Mouse (Mus musculus) heart, embryonic 12.5 days (tissue): ENCODE data around the gene Kifc1. TPM values are rescaled to one million over a fixed set of nuclear protein-coding genes. Genes with fewer than 3 reads are reported as not detected.
"Not testable (repeated sequence)": the region's sequence is repeated elsewhere in the genome, so short reads cannot be mapped to it uniquely, and the experiment has no call there.

Experiments
- ATAC-seq: fragments of 200-750 bp; cut with Nextera tagmentation; 2 replicates; pipeline ENCODE4 v1.8.0; 2017; ENCODE audit warnings: moderate TSS enrichment, moderate library complexity; ENCODE audit not compliant: insufficient number of reproducible peaks, low FRiP score
- H3K27ac ChIP-seq: fragments of 300-500 bp; sonication (generic); 2 replicates; pipeline ENCODE4 v1.5.1; 2016; ENCODE audit warnings: mild to moderate bottlenecking, moderate library complexity; ENCODE audit not compliant: poor library complexity, severe bottlenecking
- H3K27me3 ChIP-seq: fragments of 300-500 bp; sonication (generic); replicated peaks from 2 replicates; pipeline ENCODE4 v1.6.1; 2016; ENCODE audit warnings: mild to moderate bottlenecking, moderate library complexity
- H3K36me3 ChIP-seq: fragments of 300-500 bp; sonication (generic); 2 replicates; pipeline ENCODE4 v1.6.1; 2016; ENCODE audit warnings: mild to moderate bottlenecking, moderate library complexity
- H3K4me1 ChIP-seq: fragments of 300-500 bp; sonication (generic); replicated peaks from 2 replicates; pipeline ENCODE4 v1.6.1; 2016; ENCODE audit warnings: mild to moderate bottlenecking
- H3K4me2 ChIP-seq: fragments of 300-500 bp; sonication (generic); 2 replicates; pipeline ENCODE4 v1.6.1; 2016; ENCODE audit warnings: mild to moderate bottlenecking, moderate library complexity
- H3K4me3 ChIP-seq: fragments of 300-500 bp; sonication (generic); 2 replicates; pipeline ENCODE4 v1.5.1; 2016; ENCODE audit warnings: mild to moderate bottlenecking
- H3K9ac ChIP-seq: fragments of 300-500 bp; sonication (generic); 2 replicates; pipeline ENCODE4 v1.6.1; 2016; ENCODE audit warnings: mild to moderate bottlenecking, moderate library complexity
- H3K9me3 ChIP-seq: fragments of 300-500 bp; sonication (generic); replicated peaks from 2 replicates; pipeline ENCODE4 v1.6.1; 2016; ENCODE audit warnings: mild to moderate bottlenecking, moderate library complexity
- WGBS: fragments of 180-500 bp; shearing (Covaris S2); methylation state at CpG from one replicate; pipeline ENCODE4 v1.1.7; 2016; 5-methylcytosine and 5-hydroxymethylcytosine counted together
- polyA plus RNA-seq: library from polyadenylated mRNA; unstranded; fragments of >200 nt; fragmentation: Nextera tagmentation; extraction: Ambion mirVana; gene quantifications from 2 replicates; pipeline ENCODE4 v1.2.1, GENCODE M21; 2016

Gene Kifc1
- polyA plus RNA-seq, 1 experiment from 2014 or later: 5.5 TPM

- H3K4me3 ChIP-seq, ATAC-seq, H3K4me2 ChIP-seq, H3K9ac ChIP-seq, H3K4me1 ChIP-seq, H3K27me3 ChIP-seq, H3K27ac ChIP-seq, H3K9me3 ChIP-seq: not testable (repeated sequence)
- H3K36me3 ChIP-seq: peaks cover 49% of the 10 kb centered on the region
- 87% methylated on average over 5 of the region's 5 CpGs for WGBS
Observed at GRCm38 (mm10) chr17:33875797-33876196, 14.7 kb downstream of the Kifc1 start.

DNA sequence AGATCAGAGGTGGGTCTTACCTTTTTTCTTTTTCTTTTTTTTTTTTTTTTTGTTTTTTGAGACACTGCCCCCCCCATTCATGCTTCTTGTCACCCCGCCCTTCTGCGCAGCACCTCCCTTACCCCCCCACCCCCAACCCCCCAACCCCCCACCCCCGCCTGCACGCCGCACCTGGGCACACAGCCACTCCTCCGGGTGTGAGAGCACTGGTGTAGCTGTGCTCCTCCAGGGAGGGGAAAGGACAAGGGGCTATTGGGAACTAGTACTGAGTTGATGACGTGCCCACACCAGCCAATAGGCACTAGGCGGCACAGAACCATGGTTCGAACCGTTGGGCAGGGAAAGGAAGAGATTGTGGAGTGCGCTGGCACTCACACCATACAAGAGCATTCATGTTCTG is 16.1 kb downstream of the Kifc1 start:
- no peaks in the 10 kb centered on the region for H3K4me1 ChIP-seq
- no peak overlapping the region for H3K4me2 ChIP-seq
- H3K4me3 ChIP-seq: no peak overlapping the region
- peaks cover 38% of the 10 kb centered on the region for H3K36me3 ChIP-seq
- 68% methylated on average over 11 of the region's 11 CpGs for WGBS
- H3K9me3 ChIP-seq: no peaks in the 10 kb centered on the region
- H3K9ac ChIP-seq: no peak overlapping the region
- H3K27me3 ChIP-seq: no peaks in the 10 kb centered on the region
- no peak overlapping the region for H3K27ac ChIP-seq
- peak; percentile 45; the same call in 1 of the 2 replicates for ATAC-seq

DNA sequence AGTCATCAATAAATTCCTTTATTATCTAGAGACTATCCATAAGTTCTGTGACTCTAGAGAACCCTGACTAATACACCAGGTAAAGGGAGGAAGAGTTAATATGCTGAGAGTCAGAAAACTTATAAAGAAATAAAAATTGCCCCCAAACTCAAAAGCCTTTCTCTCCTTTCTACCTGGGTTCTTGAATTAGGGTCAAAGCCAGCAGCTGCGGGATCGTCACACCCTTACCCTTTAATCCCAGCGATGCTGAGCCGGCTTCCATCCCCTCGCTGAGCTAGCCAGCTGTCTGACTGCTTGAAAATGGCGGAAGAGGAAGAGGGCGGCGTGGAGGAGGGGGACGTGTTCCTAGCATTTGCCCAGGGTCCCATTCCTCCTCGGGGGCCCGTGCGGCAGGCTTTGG is 16.9 kb downstream of the Kifc1 start, which contains the start of gene Gm7029:
Gm7029 (plus strand) TSS at position 301 of the 400 bp plus-strand sequence.
- H3K4me2 ChIP-seq, H3K9ac ChIP-seq, ATAC-seq, H3K27me3 ChIP-seq, H3K9me3 ChIP-seq, H3K27ac ChIP-seq, H3K4me3 ChIP-seq, H3K4me1 ChIP-seq: not testable (repeated sequence)
- 73% methylated on average over 5 of the region's 12 CpGs for WGBS
- H3K36me3 ChIP-seq: peaks cover 31% of the 10 kb centered on the region

- Histone ChIP-seq H3K4me2 (peak overlapping the region; percentile 36), H3K9ac (no peak overlapping the region), H3K4me3 (no peak overlapping the region), H3K27me3 (no peaks in the 10 kb centered on the region), H3K36me3 (no peaks in the 10 kb centered on the region), H3K27ac (no peak overlapping the region), H3K9me3 (no peaks in the 10 kb centered on the region), H3K4me1 (peaks cover 4% of the 10 kb centered on the region)
- ATAC-seq: no peak
- WGBS: 21% methylated on average over 9 of the region's 9 CpGs
Observed at GRCm38 (mm10) chr17:33865330-33866030, 25.0 kb downstream of the Kifc1 start.

GRCm38 (mm10) chr17:33857816-33858215 is 32.6 kb downstream of the Kifc1 start:
- Histone ChIP-seq H3K27ac (no peak overlapping the region), H3K36me3 (no peaks in the 10 kb centered on the region), H3K9me3 (peaks cover 3% of the 10 kb centered on the region; the same call in 1 of the 2 replicates), H3K4me1 (no peaks in the 10 kb centered on the region), H3K4me2 (no peak overlapping the region), H3K27me3 (no peaks in the 10 kb centered on the region), H3K9ac (no peak overlapping the region), H3K4me3 (no peak overlapping the region)
- 79% methylated on average over 4 of the region's 4 CpGs for WGBS
- no peak for ATAC-seq

GRCm38 (mm10) chr17:33851331-33851730 is 39.1 kb downstream of the Kifc1 start:
- Histone ChIP-seq H3K36me3 (0 out of 2 replicates have a peak, but pooled peaks cover 10% of the 10 kb centered on the region), H3K4me3 (no peak overlapping the region), H3K27ac (no peak overlapping the region), H3K4me1 (no peaks in the 10 kb centered on the region), H3K9me3 (no peaks in the 10 kb centered on the region), H3K27me3 (no peaks in the 10 kb centered on the region), H3K4me2 (no peak overlapping the region), H3K9ac (no peak overlapping the region)
- WGBS: 65% methylated on average over 1 of the region's 1 CpGs
- no peak for ATAC-seq

DNA sequence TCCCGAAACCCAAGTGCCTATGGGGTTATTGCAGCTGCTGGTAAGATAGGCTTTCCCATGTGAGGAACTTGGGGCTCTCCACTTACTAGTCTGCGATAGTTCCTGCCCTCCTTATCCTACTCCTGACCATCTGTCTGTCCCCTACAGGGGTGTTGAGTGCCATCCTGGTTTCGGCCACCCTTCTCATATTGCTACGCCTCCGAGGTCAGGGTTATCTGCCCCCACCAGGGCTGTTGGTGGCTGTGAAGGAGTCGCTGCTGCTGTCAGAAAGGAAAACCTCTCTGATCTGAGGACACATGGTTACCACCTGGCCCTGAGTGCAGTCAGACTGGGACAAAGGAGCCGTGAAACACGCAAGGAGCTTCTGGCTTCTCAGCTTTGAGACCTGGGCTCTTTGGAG is 42.3 kb downstream of the Kifc1 start:
- Histone ChIP-seq H3K4me1 (peaks cover 12% of the 10 kb centered on the region), H3K9ac (no peak overlapping the region), H3K4me3 (no peak overlapping the region), H3K27me3 (no peaks in the 10 kb centered on the region), H3K9me3 (no peaks in the 10 kb centered on the region), H3K27ac (no peak overlapping the region), H3K36me3 (0 out of 2 replicates have a peak, but pooled peaks cover 10% of the 10 kb centered on the region), H3K4me2 (no peak overlapping the region)
- no peak for ATAC-seq
- 57% methylated on average over 8 of the region's 8 CpGs for WGBS

GRCm38 (mm10) chr17:33844196-33844595 is 46.3 kb downstream of the Kifc1 start:
- Histone ChIP-seq H3K27ac (no peak overlapping the region), H3K9ac (no peak overlapping the region), H3K4me1 (peaks cover 16% of the 10 kb centered on the region), H3K9me3 (no peaks in the 10 kb centered on the region), H3K4me2 (0 out of 2 replicates have a peak overlapping the region, but pooled peaks have one; percentile 90), H3K27me3 (no peaks in the 10 kb centered on the region), H3K36me3 (peaks cover 9% of the 10 kb centered on the region), H3K4me3 (no peak overlapping the region)
- 71% methylated on average over 1 of the region's 1 CpGs for WGBS
- ATAC-seq: no peak

GRCm38 (mm10) chr17:33842966-33843795 is 47.3 kb downstream of the Kifc1 start, which contains the start of gene Cd320:
TSS of gene Cd320 (plus strand) at chr17:33843091.
- whole genome bisulfite sequencing: 0% methylated on average over 45 of the region's 45 CpGs
- ATAC-seq: peak; percentile 93
- H3K4me1 ChIP-seq: peaks cover 16% of the 10 kb centered on the region
- H3K4me3 ChIP-seq: peak within 1 kb of the TSS; percentile 91
- no peaks in the 10 kb centered on the region for H3K27me3 ChIP-seq
- H3K9ac ChIP-seq: peak within 1 kb of the TSS; percentile 69
- no peak within 1 kb of the TSS for H3K27ac ChIP-seq
- H3K36me3 ChIP-seq: peaks cover 16% of the 10 kb centered on the region
- no peaks in the 10 kb centered on the region for H3K9me3 ChIP-seq
- peak within 1 kb of the TSS; percentile 90 for H3K4me2 ChIP-seq

- H3K4me1 ChIP-seq: peaks cover 25% of the 10 kb centered on the region
- WGBS: 92% methylated on average over 10 of the region's 10 CpGs
- no peak for ATAC-seq
- peak overlapping the region; percentile 14; the same call in 1 of the 2 replicates for H3K27ac ChIP-seq
- H3K9me3 ChIP-seq: no peaks in the 10 kb centered on the region
- no peak overlapping the region for H3K4me3 ChIP-seq
- H3K9ac ChIP-seq: no peak overlapping the region
- peaks cover 56% of the 10 kb centered on the region for H3K36me3 ChIP-seq
- H3K27me3 ChIP-seq: no peaks in the 10 kb centered on the region
- H3K4me2 ChIP-seq: no peak overlapping the region
Observed at GRCm38 (mm10) chr17:33829561-33829960, 60.9 kb downstream of the Kifc1 start.

DNA sequence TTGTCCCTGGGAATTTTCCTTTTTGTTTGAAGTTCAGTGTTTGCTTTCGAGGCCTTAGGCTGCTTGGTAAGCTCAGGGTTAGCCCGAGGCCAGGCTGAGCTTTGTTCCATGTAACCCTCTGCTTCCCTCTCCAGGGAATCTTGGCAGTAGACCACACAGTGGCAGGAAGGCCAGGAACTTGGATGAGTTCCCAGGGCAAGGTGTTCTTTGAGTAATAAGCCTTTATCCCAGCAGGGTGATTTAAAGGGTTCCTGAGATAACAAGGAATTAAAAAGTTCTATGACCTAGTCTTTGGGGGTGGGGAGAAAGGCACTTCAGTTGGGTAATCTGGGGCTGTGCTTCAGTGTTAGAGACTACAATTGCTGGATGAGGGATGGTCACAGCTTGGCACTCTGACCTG is 61.6 kb downstream of the Kifc1 start:
- WGBS: 53% methylated on average over 2 of the region's 2 CpGs
- H3K27me3 ChIP-seq: no peaks in the 10 kb centered on the region
- peaks cover 50% of the 10 kb centered on the region for H3K36me3 ChIP-seq
- H3K4me3 ChIP-seq: no peak overlapping the region
- no peak overlapping the region for H3K4me2 ChIP-seq
- H3K4me1 ChIP-seq: peaks cover 25% of the 10 kb centered on the region
- H3K27ac ChIP-seq: peak overlapping the region; percentile 14; the same call in 1 of the 2 replicates
- no peaks in the 10 kb centered on the region for H3K9me3 ChIP-seq
- H3K9ac ChIP-seq: no peak overlapping the region
- no peak for ATAC-seq
